Mouse (Mus musculus): ENCODE results near the gene Sval3. TPM values are rescaled to one million over a fixed set of nuclear protein-coding genes. Genes with fewer than 3 reads are reported as not detected.

Sval3 gene
- total RNA-seq (2023): not detected

GRCm38 (mm10) chr6:41967840-41968239 is at the start of gene Sval3:
TSS of gene Sval3 (plus strand) at chr6:41968140.

GRCm38 (mm10) chr6:41951330-41951729 is 16.6 kb upstream of the Sval3 start, which contains the start of gene Sval1:
TSS of gene Sval1 (plus strand) at chr6:41951630.

Other genes starting within 250 kb of the Sval3 start
- not detected for gene Olfr459, start 193.0 kb upstream of the Sval3 start, total RNA-seq (2023)
- not detected for gene Pip, start 120.6 kb upstream of the Sval3 start, total RNA-seq (2023)
- gene Sval2, start 115.2 kb upstream of the Sval3 start, total RNA-seq (2023): not detected
- not detected for gene Sval1, start 16.5 kb upstream of the Sval3 start, total RNA-seq (2023)
- gene Sva, start 70.3 kb downstream of the Sval3 start, total RNA-seq (2023): not detected
- not detected for gene Tas2r139, start 172.8 kb downstream of the Sval3 start, total RNA-seq (2023)
- gene Tas2r144, start 247.2 kb downstream of the Sval3 start, total RNA-seq (2023): not detected